Mouse (Mus musculus) 416B (cell line): ENCODE data around the gene Mbnl1.
A peak's percentile ranks its signal among the peaks of the same experiment; 100 is the strongest.

Source experiments
- DNase-seq: peaks from one replicate; pipeline ENCODE4 v3.0.0; 2011; ENCODE audit warnings: low read depth

Gene Mbnl1

GRCm38 (mm10) chr3:60517234-60517787 is 44.7 kb downstream of the Mbnl1 start:
- no peak for DNase-seq

GRCm38 (mm10) chr3:60519337-60519736 is 46.7 kb downstream of the Mbnl1 start:
- peak; percentile 88 for DNase-seq

DNA sequence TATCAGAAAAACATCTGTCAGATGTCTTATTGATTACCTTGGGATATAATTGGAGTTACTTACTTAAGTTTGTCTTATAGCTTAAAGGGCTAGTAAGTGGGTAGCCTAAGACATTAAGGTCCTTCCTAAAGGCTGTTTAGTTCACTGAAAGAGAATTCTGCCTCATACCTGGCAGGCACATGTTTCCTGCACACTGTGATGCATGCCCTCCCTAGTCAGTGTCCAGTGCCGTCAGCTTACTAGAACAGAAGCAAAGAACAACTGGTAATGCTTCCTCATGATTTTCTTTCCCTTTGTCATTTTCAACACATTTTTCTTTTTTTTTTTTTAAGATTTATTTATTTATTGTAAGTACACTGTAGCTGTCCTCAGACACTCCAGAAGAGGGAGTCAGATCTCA is 51.5 kb downstream of the Mbnl1 start:
- no peak for DNase-seq

DNA sequence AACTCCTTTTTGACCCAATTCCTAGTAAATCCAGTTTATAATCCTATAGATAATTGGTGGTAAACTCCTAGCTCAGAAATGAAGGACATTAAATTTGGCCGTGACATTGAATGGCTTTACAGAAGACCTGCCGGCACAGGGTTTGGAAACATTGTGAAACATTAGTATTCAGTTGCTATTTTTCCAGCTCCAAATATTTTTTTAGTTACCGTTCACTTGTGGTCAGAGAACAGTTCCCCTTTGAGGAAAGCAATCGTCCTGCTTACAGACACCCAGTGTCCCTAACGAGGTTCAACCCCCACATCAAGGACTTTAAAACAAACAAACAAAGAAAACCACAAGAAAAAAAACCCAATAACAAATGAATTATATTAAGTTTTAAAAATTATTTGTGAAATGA is 58.7 kb downstream of the Mbnl1 start:
- peak; percentile 70 for DNase-seq

- peak; percentile 41 for DNase-seq
These were observed 59.2 kb downstream of the Mbnl1 start for GRCm38 (mm10) chr3:60531826-60532225.

DNA sequence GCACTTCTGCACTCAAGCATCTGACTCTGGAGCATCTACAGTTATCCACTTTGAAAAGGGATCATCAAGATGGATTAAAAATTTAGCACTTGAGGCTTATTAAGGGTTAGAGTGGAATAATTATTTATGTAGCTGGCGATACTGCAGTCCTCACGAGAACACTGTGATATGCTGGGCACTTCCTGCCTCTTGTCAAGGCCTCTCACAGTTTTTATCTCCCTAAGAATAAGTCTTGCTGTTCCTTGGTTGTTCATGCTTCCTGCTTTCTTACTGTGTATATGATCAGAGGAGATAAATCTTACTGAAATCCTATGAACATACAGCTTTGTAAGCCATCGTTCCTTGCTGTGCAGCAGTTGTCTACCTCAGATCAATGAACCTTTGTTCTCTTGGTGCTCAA is 62.6 kb downstream of the Mbnl1 start:
- peak; percentile 46 for DNase-seq

- DNase-seq: peak; percentile 69
These were observed 64.4 kb downstream of the Mbnl1 start for GRCm38 (mm10) chr3:60537063-60537462.

DNA sequence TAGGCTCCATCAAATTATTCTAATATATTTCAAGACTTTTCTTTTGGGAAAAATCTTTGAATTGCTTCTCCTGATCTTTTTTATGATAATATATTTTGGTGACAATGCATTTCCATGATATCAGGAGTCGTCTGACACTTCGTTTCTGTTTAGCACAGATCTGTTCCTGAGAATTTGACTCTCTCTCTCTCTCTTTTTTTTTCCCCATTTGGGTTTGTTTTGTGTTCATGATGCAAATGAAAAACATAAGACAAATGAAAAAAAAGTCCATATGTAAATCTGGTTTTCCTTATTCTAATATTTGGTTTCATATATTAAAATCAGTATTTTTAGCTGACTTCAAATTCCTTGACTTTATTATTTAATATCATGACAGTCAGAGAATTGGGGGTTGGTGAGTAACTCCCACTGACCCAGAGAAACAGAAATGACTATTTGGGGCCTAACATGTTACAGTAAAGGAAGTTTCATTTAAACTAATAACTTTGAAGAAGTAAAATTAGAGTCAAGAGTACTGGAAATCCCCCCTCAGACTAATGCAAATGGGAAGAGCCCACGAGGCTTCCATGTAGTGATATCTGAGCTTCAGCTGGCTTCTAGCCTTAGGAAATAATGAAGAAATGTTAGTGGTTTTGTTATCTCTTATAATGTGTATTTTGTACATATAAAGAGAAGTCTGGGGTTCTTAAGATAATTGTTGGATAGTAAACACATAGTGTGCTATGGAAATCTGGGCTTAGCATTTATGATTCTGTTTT is 65.8 kb downstream of the Mbnl1 start:
- peak; percentile 57 for DNase-seq

DNA sequence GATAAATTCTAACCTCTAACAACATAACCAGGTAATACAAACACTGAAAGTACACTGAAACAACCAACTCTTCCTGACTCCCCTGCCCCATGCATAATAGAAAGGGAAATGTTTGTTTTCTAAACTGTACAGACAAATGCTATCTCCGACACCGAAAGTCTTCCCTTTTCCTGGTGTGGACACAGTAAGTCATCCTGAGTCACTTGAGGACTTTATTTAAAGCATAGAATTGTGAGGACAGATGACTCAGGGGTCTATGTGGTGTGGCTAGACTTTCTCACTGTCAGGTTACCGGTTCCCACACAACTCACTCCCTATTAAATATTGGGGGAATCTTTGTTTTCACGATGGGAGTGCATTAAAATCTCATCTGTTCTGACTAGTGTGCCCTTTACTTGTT is 68.5 kb downstream of the Mbnl1 start:
- DNase-seq: peak; percentile 74

GRCm38 (mm10) chr3:60546196-60546595 is 73.6 kb downstream of the Mbnl1 start:
- DNase-seq: no peak

- DNase-seq: no peak
These were observed 74.3 kb downstream of the Mbnl1 start for GRCm38 (mm10) chr3:60546904-60547303.

- no peak for DNase-seq
These were observed 77.9 kb downstream of the Mbnl1 start for GRCm38 (mm10) chr3:60550492-60550891.

GRCm38 (mm10) chr3:60551650-60552049 is 79.0 kb downstream of the Mbnl1 start:
- no peak for DNase-seq

DNA sequence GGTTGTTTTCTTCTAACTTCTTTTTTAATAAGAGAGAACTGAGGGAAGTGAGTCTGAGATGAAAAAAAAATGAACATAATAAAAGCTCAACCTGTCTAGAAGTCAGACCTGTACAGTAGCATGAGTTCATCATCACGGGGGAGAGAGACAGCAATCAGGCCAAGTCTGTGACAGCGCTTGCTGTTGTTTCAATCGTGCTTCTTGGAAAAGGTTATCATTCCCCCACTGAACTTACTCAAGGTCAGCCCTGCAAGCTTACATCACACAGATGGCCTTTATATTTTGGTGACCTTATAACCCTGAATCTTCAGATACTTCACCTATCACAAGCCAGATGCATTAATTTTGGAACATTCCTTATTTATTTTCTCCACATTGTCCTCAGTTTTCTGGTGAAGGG is 80.4 kb downstream of the Mbnl1 start:
- no peak for DNase-seq

DNA sequence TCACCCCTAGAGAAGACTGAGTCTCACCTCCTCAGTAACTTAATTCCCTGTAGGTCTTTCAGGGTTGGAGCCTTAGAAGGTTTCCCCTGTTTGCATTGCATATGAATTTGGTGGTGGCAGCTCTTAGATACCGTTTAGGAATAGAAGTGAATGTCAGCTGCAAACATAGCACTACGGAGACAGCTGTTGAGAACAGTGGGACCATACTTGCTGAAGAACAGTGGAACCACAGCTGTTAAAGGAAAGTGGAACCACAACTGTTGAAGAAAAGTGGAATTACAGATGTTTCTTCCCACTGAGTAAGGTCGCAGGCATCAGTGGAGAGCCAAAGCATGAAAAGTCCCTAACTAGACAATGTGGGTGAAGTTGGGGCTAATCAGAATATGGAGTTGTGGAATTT is 84.0 kb downstream of the Mbnl1 start:
- no peak for DNase-seq

DNA sequence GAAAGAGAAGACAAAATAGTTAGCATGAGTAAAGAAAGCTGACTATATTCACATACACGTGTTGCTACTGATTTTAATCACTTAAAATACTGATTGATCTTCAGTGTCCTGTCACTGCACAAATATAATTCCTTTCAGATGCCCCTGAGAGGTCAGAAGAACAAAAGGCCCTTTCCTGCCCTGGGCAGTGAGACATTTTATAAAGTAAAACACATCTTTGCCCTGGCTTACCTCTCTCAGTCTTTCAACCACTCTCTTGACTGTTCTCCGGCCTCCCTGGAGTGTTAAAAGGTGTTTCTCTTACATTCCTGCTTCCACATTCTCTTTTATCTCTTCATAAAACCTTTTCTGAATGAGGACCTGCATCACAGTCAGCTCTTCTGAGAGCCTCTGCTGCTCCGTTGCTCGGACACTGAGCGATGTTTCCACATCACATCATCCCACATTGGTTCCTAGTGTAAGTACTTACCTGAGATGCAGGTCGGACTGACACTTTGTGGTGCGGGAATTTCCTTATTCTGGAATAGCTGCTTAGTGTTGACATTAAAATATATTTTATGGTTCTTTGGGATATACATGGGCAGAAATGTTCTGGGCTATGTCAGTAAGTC is 85.7 kb downstream of the Mbnl1 start:
- DNase-seq: no peak

DNA sequence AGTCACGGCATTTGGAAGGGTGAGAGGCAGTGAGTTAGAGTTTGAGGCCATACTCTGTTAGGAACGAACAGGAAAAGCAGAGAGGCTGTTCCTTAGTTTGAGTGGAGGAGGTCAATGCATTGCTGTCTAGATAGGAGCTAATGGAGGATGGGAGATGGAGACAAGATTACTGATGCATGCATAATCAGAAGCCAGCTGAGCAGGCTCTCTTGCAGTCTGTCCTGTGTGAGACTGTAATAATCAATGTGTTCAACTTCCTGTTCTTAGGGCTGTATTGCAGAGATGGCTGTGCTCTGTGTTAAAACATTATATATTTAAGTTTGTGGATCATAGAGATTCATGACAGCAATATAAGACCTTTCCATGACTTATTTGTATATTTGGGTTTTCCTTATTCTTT is 87.1 kb downstream of the Mbnl1 start:
- no peak for DNase-seq

- no peak for DNase-seq
These were observed 91.1 kb downstream of the Mbnl1 start for GRCm38 (mm10) chr3:60563529-60564243.

- DNase-seq: no peak
These were observed 91.6 kb downstream of the Mbnl1 start for GRCm38 (mm10) chr3:60564244-60564643.

GRCm38 (mm10) chr3:60565204-60565603 is 92.6 kb downstream of the Mbnl1 start:
- no peak for DNase-seq

- no peak for DNase-seq
These were observed 93.3 kb downstream of the Mbnl1 start for GRCm38 (mm10) chr3:60565950-60566349.

GRCm38 (mm10) chr3:60568171-60568684 is 95.6 kb downstream of the Mbnl1 start:
- no peak for DNase-seq
